Mouse (Mus musculus) left cerebral cortex, postnatal 10 days (tissue): ENCODE data around the gene Gm11037. TPM values are rescaled to one million over a fixed set of nuclear protein-coding genes. Genes with fewer than 3 reads are reported as not detected.
"Not testable (repeated sequence)": the region's sequence is repeated elsewhere in the genome, so short reads cannot be mapped to it uniquely, and the experiment has no call there.

Experiments used
- DNase-seq, 2 experiments: peaks; one replicate each; pipeline ENCODE4 v3.0.0; 2021 to 2022; ENCODE audit warnings: low spot score in 2 of 2, mixed read lengths in 1 of 2; ENCODE audit errors: extremely low spot score in 1 of 2
- intact Hi-C: fragments of 180-260 bp; cut with DNase I; formaldehyde crosslinking; loops from one replicate; pipeline ENCODE4 v1.15.1; 2025
- total RNA-seq, 2 experiments: library from RNA; stranded (reverse); gene quantifications; 2 replicates each; pipeline ENCODE4 v1.2.3; 2021

Gm11037 gene
- total RNA-seq, result not detected

GRCm38 (mm10) chr2:131132930-131133547 lies at the start of gene Gm11037:
Gm11037 (plus strand) TSS chr2:131133497.
- DNase-seq, result no peak
- intact Hi-C loops, result no loop called here

DNA sequence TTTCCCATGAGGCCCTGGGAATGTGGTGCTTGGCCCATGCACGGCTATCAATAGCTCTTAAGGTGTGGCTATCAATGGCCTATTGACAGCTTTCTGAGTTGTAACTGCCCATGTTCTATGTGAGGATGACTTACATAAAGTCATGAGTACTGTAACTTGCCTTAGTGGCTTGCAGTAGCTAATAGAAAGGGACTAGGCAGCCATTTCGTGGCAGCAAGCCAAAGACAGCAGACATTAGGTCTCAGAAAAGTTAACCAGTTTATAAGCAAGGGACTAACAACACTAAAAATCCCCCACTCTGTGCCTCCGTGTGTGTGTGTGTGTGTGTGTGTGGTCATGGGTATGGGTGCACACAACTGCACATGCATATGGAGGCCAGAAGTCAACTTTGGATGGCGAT lies 49.1 kb upstream of the Gm11037 start:
- intact Hi-C loops, result no loop called here
- no peak for DNase-seq

GRCm38 (mm10) chr2:131086667-131087390 lies 46.5 kb upstream of the Gm11037 start, which contains the start of gene Siglec1:
Siglec1 (minus strand) TSS chr2:131086765.
- intact Hi-C loops, result no loop called here
- no peak for DNase-seq

- intact Hi-C loops, result no loop called here
Observed at GRCm38 (mm10) chr2:131088581-131088980, 44.7 kb upstream of the Gm11037 start.

DNA sequence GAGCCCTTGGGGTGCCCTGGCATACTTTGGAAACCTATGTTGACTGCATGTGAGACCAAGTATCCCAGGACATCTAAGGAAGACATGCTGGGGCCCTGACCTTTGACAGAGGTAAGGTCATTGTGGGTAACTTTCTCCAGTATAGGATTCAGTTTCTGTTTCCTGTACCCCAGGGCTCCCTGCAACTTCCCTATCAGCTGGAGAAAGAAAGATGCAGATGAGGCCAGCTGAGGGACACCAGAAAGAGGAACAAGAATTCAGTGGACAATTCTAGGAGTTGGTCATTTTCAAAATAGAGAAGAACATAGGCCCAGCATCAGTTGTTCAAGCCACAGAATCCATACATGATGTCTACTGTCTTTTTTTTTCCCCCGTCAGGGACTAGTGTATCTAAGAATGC lies 43.7 kb upstream of the Gm11037 start:
- DNase-seq, result peak in 1 of 2 experiments; percentile 12
- intact Hi-C loops, result loop anchor here (10.0 kb wide), 1 partner anchor 325 kb away; no protein-coding TSS in a partner anchor

More at GRCm38 (mm10) chr2:131088581-131088980, 44.7 kb upstream of the Gm11037 start:
- DNase-seq, result no peak

GRCm38 (mm10) chr2:131090852-131091251 lies 42.4 kb upstream of the Gm11037 start:
- DNase-seq, result peak in 1 of 2 experiments; percentile 26
- intact Hi-C loops, result loop anchor here (10.0 kb wide), 1 partner anchor 324 kb away; no protein-coding TSS in a partner anchor

DNA sequence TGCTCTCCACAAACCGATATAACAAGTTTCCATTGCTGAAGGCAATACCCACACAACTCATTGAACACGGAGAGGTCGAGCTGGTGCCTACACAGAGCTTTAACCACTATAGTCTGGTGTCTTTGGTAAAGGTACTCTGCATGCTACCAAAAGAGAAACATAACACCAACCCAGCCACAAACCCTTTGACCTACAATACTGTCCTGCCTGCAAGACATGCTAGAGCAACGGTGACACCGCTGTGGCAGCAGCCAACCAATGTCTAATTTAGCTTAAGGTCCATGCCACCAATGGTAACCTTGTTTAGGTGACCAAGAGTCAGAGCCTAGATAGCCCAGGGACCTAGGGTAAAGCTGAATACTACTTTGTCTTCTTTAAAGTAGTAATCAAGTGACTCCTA lies 39.7 kb upstream of the Gm11037 start:
- peak in 1 of 2 experiments; percentile 5 for DNase-seq

DNA sequence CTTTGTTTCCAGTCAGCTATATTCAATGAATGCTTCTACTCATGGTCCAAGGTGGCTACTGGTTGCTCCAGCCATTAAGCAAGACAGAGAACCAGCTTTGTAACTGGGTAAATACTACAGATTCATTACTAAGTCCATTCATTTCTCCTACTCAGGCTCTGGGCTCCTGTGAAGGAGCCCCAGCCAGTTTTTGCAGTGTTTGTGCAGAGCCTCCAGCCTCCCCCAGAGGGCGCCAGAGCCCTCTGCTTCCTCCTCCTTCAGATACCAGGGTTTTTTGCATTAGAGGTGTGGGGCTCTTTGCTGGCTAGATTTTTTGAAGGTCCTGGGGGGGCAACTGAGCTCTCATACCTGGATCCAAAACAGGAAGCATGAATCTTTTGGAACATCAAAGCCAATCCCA lies 38.5 kb upstream of the Gm11037 start:
- peak; percentile 68 to 72 for DNase-seq
- intact Hi-C loops, result loop anchor here (5.0 to 10.0 kb wide), 4 partner anchors 47 to 320 kb away; partner anchors contain the start of gene 1700037H04Rik

More for the DNA sequence above, 39.7 kb upstream of the Gm11037 start:
- intact Hi-C loops, result loop anchor here (10.0 kb wide), 1 partner anchor 321 kb away; no protein-coding TSS in a partner anchor

DNA sequence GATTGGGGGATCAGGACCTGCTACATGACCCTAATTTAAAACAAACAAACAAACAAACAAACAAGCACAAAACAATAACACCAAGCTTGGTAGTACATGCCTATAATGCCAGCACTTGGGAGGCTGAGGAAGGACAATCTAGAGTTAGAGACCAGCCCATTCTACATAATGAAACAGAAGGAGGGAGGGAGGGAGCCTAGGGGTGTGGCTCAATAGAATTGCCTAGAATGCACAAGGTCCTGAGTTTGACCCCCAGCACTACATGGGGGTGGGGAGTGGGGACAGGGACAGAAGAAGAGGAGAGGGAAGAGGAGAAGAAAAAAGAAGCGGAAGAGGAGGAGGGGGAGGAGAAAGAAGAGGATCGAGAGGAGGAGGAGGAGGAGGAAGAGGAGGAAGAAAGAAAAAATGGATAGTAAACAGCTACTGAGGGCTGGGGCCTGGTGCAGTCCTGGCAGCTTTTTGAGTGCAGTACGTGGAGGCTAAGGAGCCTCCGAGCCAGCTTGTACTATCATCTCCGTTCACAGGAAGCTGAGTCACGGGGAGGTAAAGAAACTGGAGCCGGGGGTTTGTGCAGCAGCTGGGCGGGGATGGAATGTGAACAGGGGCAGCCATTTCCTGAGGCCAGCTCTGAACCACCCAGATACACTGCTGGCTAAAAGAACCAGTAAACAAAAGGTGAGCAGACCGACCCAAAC lies 37.0 kb upstream of the Gm11037 start:
- intact Hi-C loops, result loop anchor here (5.0 to 10.0 kb wide), 4 partner anchors 46 to 319 kb away; partner anchors contain the start of gene 1700037H04Rik
- DNase-seq, result peak in 1 of 2 experiments; percentile 68

DNA sequence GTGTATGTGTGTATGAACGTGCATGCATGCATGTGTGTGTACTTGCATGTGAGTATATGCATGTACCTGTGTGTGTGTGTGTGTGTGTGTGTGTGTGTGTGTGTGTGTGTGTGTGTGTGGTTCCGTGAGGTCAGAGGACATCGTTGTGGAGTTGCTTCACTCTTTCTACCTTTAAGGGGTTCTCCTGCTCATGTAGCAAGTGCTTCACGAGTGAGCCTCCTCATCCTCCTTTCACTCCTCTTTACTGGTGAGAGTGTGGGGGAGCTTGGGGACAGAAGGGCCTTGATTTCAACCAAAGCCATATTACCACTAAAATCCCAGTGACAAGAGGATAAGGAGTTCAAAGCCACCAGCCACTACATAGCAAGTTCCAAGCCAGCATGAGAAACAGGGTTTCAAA lies 36.2 kb upstream of the Gm11037 start:
- intact Hi-C loops, result loop anchor here (5.0 to 10.0 kb wide), 4 partner anchors 45 to 318 kb away; partner anchors contain the start of gene 1700037H04Rik
- no peak for DNase-seq

- intact Hi-C loops, result no loop called here
- DNase-seq, result no peak
Observed at GRCm38 (mm10) chr2:131101530-131101929, 31.8 kb upstream of the Gm11037 start.

DNA sequence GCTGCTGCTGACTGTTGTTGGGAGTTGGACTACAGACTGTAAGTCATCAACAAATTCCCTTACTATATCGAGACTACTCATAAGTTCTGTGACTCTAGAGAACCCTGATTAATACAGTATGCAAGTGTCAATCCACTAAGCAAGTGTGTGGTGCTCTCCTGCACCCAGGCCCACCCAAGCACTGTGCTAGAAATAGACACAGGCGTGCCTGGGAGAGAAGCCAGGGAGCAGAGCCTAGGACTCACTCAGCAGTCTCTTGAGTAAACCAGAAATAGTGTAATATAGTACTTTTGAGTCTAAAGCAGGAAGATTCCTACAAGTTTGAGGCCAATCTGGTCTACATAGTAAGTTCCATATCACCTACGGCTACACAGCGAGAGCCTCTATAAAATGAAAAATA lies 29.3 kb upstream of the Gm11037 start:
- DNase-seq, result peak in 1 of 2 experiments; percentile 21
- intact Hi-C loops, result no loop called here

- peak in 1 of 2 experiments; percentile 4 for DNase-seq
- intact Hi-C loops, result not testable (repeated sequence)
Observed at GRCm38 (mm10) chr2:131105061-131105460, 28.2 kb upstream of the Gm11037 start.

GRCm38 (mm10) chr2:131105989-131106388 lies 27.3 kb upstream of the Gm11037 start:
- DNase-seq, result peak in 1 of 2 experiments; percentile 8
- intact Hi-C loops, result no loop called here

DNA sequence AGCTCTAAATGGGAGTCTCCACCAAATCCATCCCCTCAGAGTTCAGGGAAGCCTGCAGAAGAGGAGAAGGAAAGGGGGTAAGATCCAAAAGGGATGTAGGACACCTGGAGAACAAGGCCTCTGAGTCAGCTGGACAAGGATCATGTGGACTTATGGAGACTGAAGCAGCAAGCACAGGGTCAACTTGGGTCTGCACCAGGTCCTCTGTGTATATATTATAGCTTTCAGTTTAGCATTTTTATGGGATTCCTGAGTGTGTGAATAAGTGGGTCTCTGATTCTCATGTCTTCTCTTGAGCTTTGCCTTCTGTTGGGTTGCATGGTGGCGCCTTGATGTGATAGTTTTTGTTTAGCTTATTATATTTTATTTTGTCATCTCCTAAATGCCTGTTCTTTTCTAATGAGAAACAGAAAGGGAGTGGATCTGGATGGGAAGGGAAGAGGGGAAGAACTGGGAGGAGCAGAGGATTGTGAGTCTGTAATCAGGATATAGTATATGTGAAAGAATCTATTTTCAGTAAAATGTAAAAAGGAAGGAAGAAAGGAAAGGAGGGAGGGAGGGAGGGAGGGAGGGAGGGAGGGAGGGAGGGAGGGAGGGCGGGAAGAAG lies 14.2 kb upstream of the Gm11037 start:
- DNase-seq, result no peak
- intact Hi-C loops, result no loop called here

DNA sequence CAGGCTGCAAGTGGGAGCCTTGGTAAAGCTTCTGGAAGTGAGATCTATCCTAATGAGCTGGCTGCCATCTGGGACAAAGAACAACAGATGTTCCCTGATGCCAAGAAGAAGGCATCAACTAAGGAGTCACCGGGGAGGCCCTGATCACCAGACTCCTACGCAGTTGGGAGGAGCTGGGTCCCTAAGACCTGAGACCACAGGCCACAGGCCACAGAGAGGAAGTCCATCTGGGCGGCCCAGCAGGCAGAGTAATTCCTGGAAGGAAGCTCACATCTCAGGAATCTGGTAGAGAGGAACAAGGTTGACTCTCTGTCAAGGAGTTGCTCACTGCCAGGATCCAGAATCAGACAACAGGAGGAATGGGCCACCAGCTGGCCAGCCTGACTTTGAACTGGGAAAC lies 9.1 kb upstream of the Gm11037 start:
- peak in 1 of 2 experiments; percentile 75 for DNase-seq
- intact Hi-C loops, result no loop called here

- intact Hi-C loops, result no loop called here
- no peak for DNase-seq
Observed at GRCm38 (mm10) chr2:131125157-131125963, 7.9 kb upstream of the Gm11037 start.
